Mouse (Mus musculus) left cerebral cortex, adult 6 months (tissue): ENCODE data around the gene Tank. TPM values are rescaled to one million over a fixed set of nuclear protein-coding genes. Genes with fewer than 3 reads are reported as not detected.

ENCODE experiments used
- long read RNA-seq, 2 experiments: library from polyadenylated mRNA; unstranded; transcript quantifications; one replicate each; pipeline ENCODE4 v2.0.0; 2019 to 2020
- polyA plus RNA-seq: library from polyadenylated mRNA; unstranded; fragments of <200 nt; fragmentation: Nextera tagmentation; gene quantifications from 2 replicates; pipeline ENCODE4 v1.2.3, GENCODE M21; 2021

Gene Tank
- 19.2 and 23.7 TPM in 2 replicates for polyA plus RNA-seq
- long read RNA-seq, experiment 1, transcript Tank-203 (8 exons, 2,039 nt), result major isoform, 71 of 144 reads
- long read RNA-seq, experiment 1, partial matches to known transcripts, result 15 of 144 reads
- long read RNA-seq, experiment 1, other reads (novel, unspliced or antisense), result 54 of 144 reads
- long read RNA-seq, experiment 2, transcript Tank-203 (8 exons, 2,039 nt), result major isoform, 13 of 33 reads
- long read RNA-seq, experiment 2, partial matches to known transcripts, result 5 of 33 reads
- long read RNA-seq, experiment 2, other reads (novel, unspliced or antisense), result 15 of 33 reads

DNA sequence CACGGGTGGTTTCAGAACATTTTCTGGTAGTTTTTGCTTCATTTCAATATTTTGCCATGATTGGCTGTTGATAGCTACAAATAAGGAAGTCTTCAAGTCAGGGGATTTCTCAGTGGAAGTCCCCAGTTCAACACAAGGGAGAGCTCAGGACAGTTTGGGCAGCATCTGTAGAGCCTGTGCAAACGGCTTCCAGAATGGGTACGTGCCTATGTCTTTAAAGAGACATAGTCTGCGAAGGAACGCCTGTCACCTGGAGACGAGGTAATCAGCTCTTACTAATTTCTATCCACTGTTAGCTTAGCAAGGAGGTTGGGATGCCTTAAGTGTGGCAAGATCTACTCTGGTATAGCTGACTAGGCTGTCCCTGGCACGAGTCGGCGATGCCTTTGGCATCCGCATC is at the start of gene Tank:
Gene Tank (plus strand): TSS at position 153 of the 400 bp plus-strand sequence.

Other genes starting within 250 kb of the Tank start
- gene Psmd14, start 133.1 kb downstream of the Tank start, polyA plus RNA-seq, result 158 and 199 TPM in 2 replicates
- gene Tbr1, start 224.3 kb downstream of the Tank start, polyA plus RNA-seq, result 9.4 and 28.0 TPM in 2 replicates